Mouse (Mus musculus) hindbrain, postnatal 0 days (tissue): ENCODE measurements around the gene Rab36. TPM values are rescaled to one million over a fixed set of nuclear protein-coding genes. Genes with fewer than 3 reads are reported as not detected.

Source experiments
- ATAC-seq: fragments of 200-750 bp; cut with Nextera tagmentation; 2 replicates; pipeline ENCODE4 v1.8.0; 2017; ENCODE audit warnings: mild to moderate bottlenecking, moderate TSS enrichment, moderate library complexity
- DNase-seq: peaks from one replicate; pipeline ENCODE4 v3.0.0-alpha.2; 2015; ENCODE audit warnings: low spot score
- H3K27ac ChIP-seq: fragments of 300-500 bp; sonication (generic); 2 replicates; pipeline ENCODE4 v1.5.1; 2014; ENCODE audit warnings: mild to moderate bottlenecking
- H3K27me3 ChIP-seq: fragments of 300-500 bp; sonication (generic); 2 replicates; pipeline ENCODE4 v1.6.1; 2014; ENCODE audit warnings: low read length, mixed read lengths; ENCODE audit not compliant: insufficient read depth
- H3K36me3 ChIP-seq: fragments of 300-500 bp; sonication (generic); 2 replicates; pipeline ENCODE4 v1.6.1; 2014; ENCODE audit warnings: low read length, mixed read lengths; ENCODE audit not compliant: insufficient read depth
- H3K4me1 ChIP-seq: fragments of 300-500 bp; sonication (generic); 2 replicates; pipeline ENCODE4 v1.6.1; 2014; ENCODE audit warnings: antibody characterized with exemption, low read length, mixed read lengths; ENCODE audit not compliant: insufficient read depth
- H3K4me2 ChIP-seq: fragments of 300-500 bp; sonication (generic); 2 replicates; pipeline ENCODE4 v1.6.1; 2014; ENCODE audit warnings: low read depth, mild to moderate bottlenecking, low read length, moderate library complexity, mixed read lengths
- H3K4me3 ChIP-seq: fragments of 300-500 bp; sonication (generic); 2 replicates; pipeline ENCODE4 v1.5.1; 2014; ENCODE audit warnings: low read length
- H3K9ac ChIP-seq: fragments of 300-500 bp; sonication (generic); replicated peaks from 2 replicates; pipeline ENCODE4 v1.6.1; 2014; ENCODE audit warnings: mild to moderate bottlenecking, low read length, moderate library complexity, mixed read lengths
- H3K9me3 ChIP-seq: fragments of 300-500 bp; sonication (generic); 2 replicates; pipeline ENCODE4 v1.6.1; 2016; ENCODE audit warnings: low read length, mixed read lengths
- CTCF ChIP-seq: IDR thresholded peaks from 2 replicates; pipeline ENCODE4 v1.5.1; 2016; ENCODE audit warnings: antibody characterized with exemption, control low read depth, low read depth
- WGBS: fragments of 180-500 bp; shearing (Covaris S2); extraction: QIAGEN DNeasy Blood & Tissue Kit; methylation state at CpG from one replicate; pipeline ENCODE4 v1.1.7; 2014; 5-methylcytosine and 5-hydroxymethylcytosine counted together
- polyA plus RNA-seq: library from polyadenylated mRNA; unstranded; fragments of >200 nt; fragmentation: Nextera tagmentation; extraction: Ambion mirVana; gene quantifications from 2 replicates; pipeline ENCODE4 v1.2.1, GENCODE M21; 2015
- total RNA-seq: library from RNA; depleted of rRNA; stranded (reverse); fragments of >200 nt; gene quantifications from 2 replicates; pipeline ENCODE4 v1.2.3, GENCODE M21; 2014

Rab36 gene
- total and polyA plus RNA-seq, 2 experiments from 2014 or later: 17.7 to 25.3 TPM

DNA sequence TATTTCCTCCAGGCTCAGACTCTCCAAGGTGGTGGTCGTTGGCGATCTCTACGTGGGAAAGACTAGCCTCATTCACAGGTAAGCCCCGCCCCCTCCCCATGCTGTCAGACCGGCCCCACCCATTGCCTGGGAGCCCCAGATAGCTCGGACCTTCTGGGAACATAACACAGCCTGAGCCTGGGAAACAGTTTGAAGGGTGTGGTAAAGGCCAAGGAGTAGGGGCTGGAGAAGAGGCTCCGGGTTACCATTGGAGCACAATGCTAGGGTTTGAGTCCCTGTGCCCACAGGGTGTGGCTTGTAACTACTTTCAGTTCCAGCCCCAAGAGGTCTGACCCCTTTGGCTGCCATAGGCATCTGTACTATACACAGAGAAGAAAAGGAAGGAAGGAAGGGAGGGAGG lies 7.6 kb downstream of the Rab36 start:
- no peaks in the 10 kb centered on the region for H3K4me1 ChIP-seq
- H3K36me3 ChIP-seq: peaks cover 7% of the 10 kb centered on the region; the same call in 1 of the 2 replicates
- no peak overlapping the region for H3K4me3 ChIP-seq
- H3K9me3 ChIP-seq: no peaks in the 10 kb centered on the region
- no peak overlapping the region for H3K27ac ChIP-seq
- no peak overlapping the region for H3K4me2 ChIP-seq
- DNase-seq (no peak), ATAC-seq (no peak; the same call in 1 of the 2 replicates)
- TF ChIP-seq CTCF: no peak
- no peaks in the 10 kb centered on the region for H3K27me3 ChIP-seq
- whole genome bisulfite sequencing: 53% methylated on average over 7 of the region's 7 CpGs
- H3K9ac ChIP-seq: no peak overlapping the region

- Histone ChIP-seq H3K27ac (no peak overlapping the region), H3K4me2 (no peak overlapping the region), H3K36me3 (peaks cover 7% of the 10 kb centered on the region; the same call in 1 of the 2 replicates), H3K4me1 (no peaks in the 10 kb centered on the region), H3K9me3 (no peaks in the 10 kb centered on the region), H3K4me3 (no peak overlapping the region), H3K27me3 (no peaks in the 10 kb centered on the region), H3K9ac (no peak overlapping the region)
- ATAC-seq (no peak), DNase-seq (no peak)
- WGBS: 92% methylated on average over 15 of the region's 15 CpGs
- no peak for TF ChIP-seq CTCF
Observed at GRCm38 (mm10) chr10:75045831-75046230, 9.0 kb downstream of the Rab36 start.

GRCm38 (mm10) chr10:75048711-75049110 lies 11.9 kb downstream of the Rab36 start:
- Histone ChIP-seq H3K9me3 (no peaks in the 10 kb centered on the region), H3K4me1 (no peaks in the 10 kb centered on the region), H3K9ac (no peak overlapping the region), H3K36me3 (peaks cover 7% of the 10 kb centered on the region; the same call in 1 of the 2 replicates), H3K27ac (no peak overlapping the region), H3K4me3 (no peak overlapping the region), H3K4me2 (no peak overlapping the region), H3K27me3 (no peaks in the 10 kb centered on the region)
- ATAC-seq: no peak
- TF ChIP-seq CTCF: no peak
- 92% methylated on average over 7 of the region's 7 CpGs for WGBS
- no peak for DNase-seq

DNA sequence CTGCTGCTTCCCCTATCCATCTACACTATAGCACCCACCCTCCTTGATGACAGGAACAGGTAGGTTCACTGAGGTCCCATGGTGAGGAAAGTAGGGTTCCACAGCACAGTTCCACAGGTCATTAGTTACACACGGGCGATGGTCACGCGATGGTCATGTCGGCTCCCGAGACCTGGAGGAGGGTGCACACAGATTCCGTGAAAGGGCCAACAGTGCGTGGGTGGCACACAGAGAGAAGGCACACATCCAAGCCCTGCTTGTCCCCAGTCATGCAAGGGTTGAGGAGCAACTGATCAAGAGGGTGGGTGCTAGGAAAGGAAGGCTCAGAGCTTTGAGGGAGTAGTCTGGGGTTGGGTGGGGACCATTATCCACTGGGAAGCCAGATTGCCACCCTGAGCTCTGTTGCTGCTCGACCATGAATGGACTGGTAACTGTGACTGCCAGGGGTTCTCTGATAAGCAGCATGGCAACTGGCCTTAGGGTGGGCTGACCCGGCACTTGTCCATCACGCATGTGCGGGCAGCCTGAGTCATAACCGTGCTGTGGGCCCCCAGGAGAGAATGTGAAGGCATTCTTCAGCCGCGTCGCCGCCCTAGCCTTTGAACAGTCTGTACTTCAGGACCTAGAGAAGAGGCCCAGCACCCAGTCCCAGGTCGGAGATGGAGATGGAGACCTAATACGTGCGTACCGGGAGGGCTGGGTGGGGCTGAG lies 14.7 kb downstream of the Rab36 start:
- TF ChIP-seq CTCF: no peak
- Histone ChIP-seq H3K36me3 (peaks cover 7% of the 10 kb centered on the region; the same call in 1 of the 2 replicates), H3K4me3 (no peak overlapping the region), H3K9ac (no peak overlapping the region), H3K27ac (no peak overlapping the region), H3K9me3 (no peaks in the 10 kb centered on the region), H3K27me3 (no peaks in the 10 kb centered on the region), H3K4me2 (no peak overlapping the region), H3K4me1 (peaks cover 17% of the 10 kb centered on the region; the same call in 1 of the 2 replicates)
- ATAC-seq (no peak), DNase-seq (no peak)
- 95% methylated on average over 21 of the region's 21 CpGs for WGBS

- no peaks in the 10 kb centered on the region for H3K27me3 ChIP-seq
- peaks cover 7% of the 10 kb centered on the region; the same call in 1 of the 2 replicates for H3K36me3 ChIP-seq
- 60% methylated on average over 8 of the region's 8 CpGs for WGBS
- H3K9ac ChIP-seq: no peak overlapping the region
- ATAC-seq (no peak), DNase-seq (no peak)
- TF ChIP-seq CTCF: no peak
- no peaks in the 10 kb centered on the region for H3K9me3 ChIP-seq
- no peak overlapping the region for H3K4me3 ChIP-seq
- peaks cover 17% of the 10 kb centered on the region; the same call in 1 of the 2 replicates for H3K4me1 ChIP-seq
- H3K4me2 ChIP-seq: no peak overlapping the region
- H3K27ac ChIP-seq: no peak overlapping the region
Observed at GRCm38 (mm10) chr10:75052902-75053301, 16.0 kb downstream of the Rab36 start.

GRCm38 (mm10) chr10:75053655-75054054 lies 16.8 kb downstream of the Rab36 start:
- H3K27me3 ChIP-seq: no peaks in the 10 kb centered on the region
- 87% methylated on average over 4 of the region's 4 CpGs for WGBS
- no peak overlapping the region for H3K4me2 ChIP-seq
- no peak for TF ChIP-seq CTCF
- H3K27ac ChIP-seq: no peak overlapping the region
- no peak overlapping the region for H3K9ac ChIP-seq
- no peaks in the 10 kb centered on the region for H3K9me3 ChIP-seq
- H3K4me1 ChIP-seq: peaks cover 17% of the 10 kb centered on the region; the same call in 1 of the 2 replicates
- ATAC-seq (no peak), DNase-seq (no peak)
- H3K36me3 ChIP-seq: peaks cover 7% of the 10 kb centered on the region; the same call in 1 of the 2 replicates
- no peak overlapping the region for H3K4me3 ChIP-seq

GRCm38 (mm10) chr10:75054125-75054524 lies 17.3 kb downstream of the Rab36 start:
- Histone ChIP-seq H3K4me3 (no peak overlapping the region), H3K9me3 (no peaks in the 10 kb centered on the region), H3K4me1 (peaks cover 17% of the 10 kb centered on the region; the same call in 1 of the 2 replicates), H3K27me3 (no peaks in the 10 kb centered on the region), H3K9ac (no peak overlapping the region), H3K36me3 (peaks cover 3% of the 10 kb centered on the region; the same call in 1 of the 2 replicates), H3K4me2 (no peak overlapping the region), H3K27ac (no peak overlapping the region)
- DNase-seq: no peak
- no peak for ATAC-seq
- TF ChIP-seq CTCF: no peak
- 59% methylated on average over 6 of the region's 6 CpGs for WGBS
